Mouse (Mus musculus) erythroid progenitor cell, adult 5-6 weeks (primary cell): ENCODE results near the gene Gm28998. TPM values are rescaled to one million over a fixed set of nuclear protein-coding genes. Genes with fewer than 3 reads are reported as not detected.
"Not testable (repeated sequence)": the region's sequence is repeated elsewhere in the genome, so short reads cannot be mapped to it uniquely, and the experiment has no call there.

Experiments
- ATAC-seq: replicated peaks from 2 replicates; pipeline ENCODE4 v1.8.0; 2016; ENCODE audit warnings: moderate number of reproducible peaks, mild to moderate bottlenecking, moderate TSS enrichment, inconsistent platforms; ENCODE audit not compliant: poor library complexity, low FRiP score, severe bottlenecking
- total RNA-seq, 2 experiments: library from RNA; stranded (forward) in 1 of 2; stranded (reverse) in 1 of 2; fragments of 150-400 nt in 1 of 2; fragments of 186-747, 209-891 nt in 1 of 2; gene quantifications; 2 replicates each; pipeline versions ENCODE4 v1.2.3 to v1.2.4; 2015 to 2017; ENCODE audit warnings: low replicate concordance in 2 of 2

Gm28998 gene
- not detected in 2 replicates for total RNA-seq (2015; ENCODE audit: low replicate concordance)
- not detected in 2 replicates for total RNA-seq (2017; ENCODE audit: low replicate concordance)

DNA sequence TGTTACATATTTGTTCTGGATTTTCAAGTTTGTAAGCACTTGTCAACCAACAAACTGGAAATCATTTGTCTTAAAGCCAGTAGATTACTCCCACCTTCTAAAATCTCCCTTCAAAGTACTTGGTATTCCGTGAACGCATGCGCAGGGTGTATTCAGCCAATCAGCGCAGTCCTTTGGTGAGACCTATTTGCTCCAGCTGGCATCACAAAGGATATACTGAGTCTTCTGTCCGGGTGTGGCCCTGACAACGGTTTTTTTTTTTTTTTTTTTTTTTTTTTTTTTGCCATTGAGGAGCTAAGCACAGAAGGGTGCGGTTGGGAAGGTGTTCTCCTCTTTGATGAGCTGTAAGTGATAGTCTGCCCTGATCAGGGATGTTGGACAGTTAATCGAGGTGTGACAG, at the start of gene Gm28998:
Gene Gm28998, plus strand, starts transcription at position 301 of the 400 bp plus-strand sequence.
- not testable (repeated sequence) for ATAC-seq

Other genes starting within 250 kb of the Gm28998 start
- gene Gm21244, start 84.5 kb upstream of the Gm28998 start, total RNA-seq (2015; ENCODE audit: low replicate concordance) = not detected in 2 replicates
- gene Gm21244, start 84.5 kb upstream of the Gm28998 start, total RNA-seq (2017; ENCODE audit: low replicate concordance) = 0.98 TPM in 1 of 2 replicates, not detected in the other
- gene Gm21788, start 151.2 kb downstream of the Gm28998 start, total RNA-seq (2015; ENCODE audit: low replicate concordance) = not detected in 2 replicates
- gene Gm21788, start 151.2 kb downstream of the Gm28998 start, total RNA-seq (2017; ENCODE audit: low replicate concordance) = not detected in 2 replicates